Mouse (Mus musculus) adipose tissue, adult 10 weeks (tissue): Measurements from ENCODE around the gene Pgr15l. TPM values are rescaled to one million over a fixed set of nuclear protein-coding genes. Genes with fewer than 3 reads are reported as not detected.

Source experiments
- polyA plus RNA-seq: library from polyadenylated mRNA; stranded (reverse); fragments of 350-450 nt; fragmentation: Illumina TruSeq; extraction: RNeasy Lipid Tissue Mini Kit (QIAGEN cat#74804); gene quantifications from one replicate; pipeline ENCODE4 v1.2.3, GENCODE M21; 2014; ENCODE audit warnings: low read depth, low replicate concordance

Gene Pgr15l
- polyA plus RNA-seq = 0.09 TPM

DNA sequence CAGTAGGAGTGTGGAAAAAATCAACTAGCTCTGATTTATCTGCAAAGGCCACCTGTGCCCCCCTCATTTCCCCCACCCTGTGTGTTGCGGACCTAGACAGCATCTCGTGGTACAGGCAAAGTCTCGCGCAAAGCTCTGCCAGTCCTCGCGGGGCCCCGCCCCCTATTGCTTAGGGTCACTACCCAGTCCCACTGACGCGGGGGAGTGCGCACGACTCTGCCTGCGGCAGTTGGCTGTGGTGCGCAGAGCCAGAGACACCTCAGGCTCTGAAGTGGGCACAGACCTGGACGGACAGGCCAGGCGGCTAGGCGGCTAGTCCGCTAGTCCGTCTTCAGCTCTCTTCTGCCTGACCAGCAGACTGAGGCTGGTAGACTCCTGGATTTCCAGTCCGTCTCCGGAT, at the start of gene Pgr15l:
Gene Pgr15l, plus strand, starts transcription at position 228 of the 400 bp plus-strand sequence.

